Mouse (Mus musculus) lung, adult 2 months (tissue): ENCODE data around the gene Celf6. TPM values are rescaled to one million over a fixed set of nuclear protein-coding genes. Genes with fewer than 3 reads are reported as not detected.

ENCODE experiments used
- DNase-seq: peaks from one replicate; pipeline ENCODE4 v3.0.0; 2022
- H3K4me1 ChIP-seq: fragments of 200-500 bp; 2 replicates; pipeline ENCODE4 v1.6.1; 2011; ENCODE audit warnings: low read length; ENCODE audit not compliant: control insufficient read depth, insufficient read depth
- H3K4me3 ChIP-seq: fragments of 200-500 bp; replicated peaks from 2 replicates; pipeline ENCODE3; 2011; ENCODE audit warnings: low read depth, mild to moderate bottlenecking, control low read depth, low read length; ENCODE audit errors: extremely low read depth
- CTCF ChIP-seq: fragments of 200-500 bp; IDR thresholded peaks from 2 replicates; pipeline ENCODE4 v1.5.1; 2011; ENCODE audit warnings: mild to moderate bottlenecking, low read length, control low read depth; ENCODE audit not compliant: insufficient read depth
- POLR2A ChIP-seq: fragments of 200-500 bp; IDR thresholded peaks from 2 replicates; pipeline ENCODE4 v1.6.1; 2011; ENCODE audit warnings: low read depth, mild to moderate bottlenecking, control low read depth, low read length, borderline replicate concordance; ENCODE audit errors: extremely low read depth
- WGBS: fragments of 180-500 bp; shearing (Covaris S2); methylation state at CpG from one replicate; pipeline ENCODE4 v1.1.7; 2018; 5-methylcytosine and 5-hydroxymethylcytosine counted together
- polyA plus RNA-seq: library from polyadenylated mRNA; depleted of rRNA; stranded (reverse); fragments of >200 nt; gene quantifications from 2 replicates; pipeline ENCODE4 v1.2.3, GENCODE M21; 2012

The Celf6 gene
- polyA plus RNA-seq, 1 experiment = 0.15 TPM

- 9% methylated on average over 13 of the region's 13 CpGs for WGBS
- peaks cover 8% of the 10 kb centered on the region for H3K4me1 ChIP-seq
- H3K4me3 ChIP-seq = peak overlapping the region; percentile 58
- no peak for DNase-seq
- TF ChIP-seq POLR2A (no peak), CTCF (no peak)
Observed at GRCm38 (mm10) chr9:59577401-59577800, 316 bp upstream of the Celf6 start.

GRCm38 (mm10) chr9:59578505-59578867 lies 769 bp downstream of the Celf6 start:
- Histone ChIP-seq H3K4me1 (peaks cover 8% of the 10 kb centered on the region), H3K4me3 (no peak overlapping the region)
- 1% methylated on average over 20 of the region's 20 CpGs for WGBS
- TF ChIP-seq CTCF (no peak), POLR2A (no peak)
- no peak for DNase-seq

- H3K4me3 ChIP-seq = peak overlapping the region; percentile 21
- WGBS = 4% methylated on average over 13 of the region's 13 CpGs
- TF ChIP-seq POLR2A (no peak), CTCF (peak; percentile 75)
- H3K4me1 ChIP-seq = no peaks in the 10 kb centered on the region
- DNase-seq = peak; percentile 49
Observed at GRCm38 (mm10) chr9:59584871-59585308, 7.2 kb downstream of the Celf6 start.

GRCm38 (mm10) chr9:59588252-59588651 lies 10.5 kb downstream of the Celf6 start:
- no peak for DNase-seq
- Histone ChIP-seq H3K4me3 (no peak overlapping the region), H3K4me1 (no peaks in the 10 kb centered on the region)
- TF ChIP-seq CTCF (no peak), POLR2A (no peak)
- WGBS = 63% methylated on average over 5 of the region's 5 CpGs

- 37% methylated on average over 12 of the region's 12 CpGs for WGBS
- no peak overlapping the region for H3K4me3 ChIP-seq
Observed at GRCm38 (mm10) chr9:59588710-59589671, 11.3 kb downstream of the Celf6 start.

GRCm38 (mm10) chr9:59589703-59590439 lies 12.2 kb downstream of the Celf6 start:
- H3K4me3 ChIP-seq = no peak overlapping the region
- H3K4me1 ChIP-seq = no peaks in the 10 kb centered on the region
- 58% methylated on average over 10 of the region's 10 CpGs for WGBS
- no peak for DNase-seq
- no peak for TF ChIP-seq POLR2A
- TF ChIP-seq CTCF = no peak

More at GRCm38 (mm10) chr9:59588710-59589671, 11.3 kb downstream of the Celf6 start:
- DNase-seq = no peak
- TF ChIP-seq POLR2A = no peak
- TF ChIP-seq CTCF = no peak
- H3K4me1 ChIP-seq = no peaks in the 10 kb centered on the region

- H3K4me1 ChIP-seq = no peaks in the 10 kb centered on the region
- no peak for DNase-seq
- no peak overlapping the region for H3K4me3 ChIP-seq
- WGBS = 60% methylated on average over 8 of the region's 8 CpGs
- TF ChIP-seq POLR2A = no peak
- TF ChIP-seq CTCF = no peak
Observed at GRCm38 (mm10) chr9:59601661-59602060, 23.9 kb downstream of the Celf6 start.

GRCm38 (mm10) chr9:59605967-59606366 lies 28.2 kb downstream of the Celf6 start:
- WGBS = 69% methylated on average over 6 of the region's 6 CpGs
- H3K4me1 ChIP-seq = no peaks in the 10 kb centered on the region

GRCm38 (mm10) chr9:59610950-59611349 lies 33.2 kb downstream of the Celf6 start:
- TF ChIP-seq POLR2A = no peak
- TF ChIP-seq CTCF = no peak

More at GRCm38 (mm10) chr9:59605967-59606366, 28.2 kb downstream of the Celf6 start:
- DNase-seq = no peak
- TF ChIP-seq CTCF = no peak
- no peak for TF ChIP-seq POLR2A
- H3K4me3 ChIP-seq = no peak overlapping the region

GRCm38 (mm10) chr9:59615797-59616196 lies 38.1 kb downstream of the Celf6 start:
- TF ChIP-seq POLR2A (no peak), CTCF (no peak)
- WGBS = 75% methylated on average over 2 of the region's 2 CpGs
- Histone ChIP-seq H3K4me1 (no peaks in the 10 kb centered on the region; the same call in 1 of the 2 replicates), H3K4me3 (no peak overlapping the region)
- no peak for DNase-seq

More at GRCm38 (mm10) chr9:59610950-59611349, 33.2 kb downstream of the Celf6 start:
- 83% methylated on average over 2 of the region's 2 CpGs for WGBS
- no peaks in the 10 kb centered on the region for H3K4me1 ChIP-seq
- no peak overlapping the region for H3K4me3 ChIP-seq
- no peak for DNase-seq
